Mouse (Mus musculus): ENCODE data around the gene Fndc3b. TPM values are rescaled to one million over a fixed set of nuclear protein-coding genes. Genes with fewer than 3 reads are reported as not detected.
A peak's percentile ranks its signal among the peaks of the same experiment; 100 is the strongest.

Fndc3b gene
- polyA plus RNA-seq, 1 experiment from 2014 or later, result 8.2 TPM

- Histone ChIP-seq H3K4me3 (ENCODE audit: low read depth, low read length) (no peak overlapping the region), H3K27me3 (ENCODE audit: control insufficient read depth, insufficient read depth, low read depth, low read length) (no peaks in the 10 kb centered on the region), H3K9ac (ENCODE audit: low read depth, low read length) (no peak overlapping the region), H3K9me3 (replicated peaks; ENCODE audit: control insufficient read depth, low read length, poor library complexity, severe bottlenecking) (no peaks in the 10 kb centered on the region), H3K27ac (ENCODE audit: low read length) (no peak overlapping the region), H3K36me3 (ENCODE audit: control insufficient read depth, insufficient read depth, low read length) (no peaks in the 10 kb centered on the region), H3K4me2 (ENCODE audit: low read length) (no peak overlapping the region), H3K4me1 (ENCODE audit: control insufficient read depth, insufficient read depth, low read length) (peaks cover 9% of the 10 kb centered on the region)
- WGBS, result 90% methylated on average over 5 of the region's 5 CpGs
- no peak for ATAC-seq
These were observed 99.1 kb downstream of the Fndc3b start for GRCm38 (mm10) chr3:27611986-27612385.

GRCm38 (mm10) chr3:27610547-27610946, 100.6 kb downstream of the Fndc3b start:
- no peaks in the 10 kb centered on the region for H3K36me3 ChIP-seq (ENCODE audit: control insufficient read depth, insufficient read depth, low read length)
- peaks cover 5% of the 10 kb centered on the region for H3K4me1 ChIP-seq (ENCODE audit: control insufficient read depth, insufficient read depth, low read length)
- no peak overlapping the region for H3K4me3 ChIP-seq (ENCODE audit: low read depth, low read length)
- no peak overlapping the region for H3K4me2 ChIP-seq (ENCODE audit: low read length)
- no peak overlapping the region for H3K9ac ChIP-seq (ENCODE audit: low read depth, low read length)
- no peak for ATAC-seq
- H3K27ac ChIP-seq (ENCODE audit: low read length), result no peak overlapping the region
- H3K9me3 ChIP-seq (replicated peaks; ENCODE audit: control insufficient read depth, low read length, poor library complexity, severe bottlenecking), result no peaks in the 10 kb centered on the region
- WGBS, result 89% methylated on average over 4 of the region's 4 CpGs
- no peaks in the 10 kb centered on the region for H3K27me3 ChIP-seq (ENCODE audit: control insufficient read depth, insufficient read depth, low read depth, low read length)

- no peak for ATAC-seq
- 86% methylated on average over 1 of the region's 1 CpGs for WGBS
- Histone ChIP-seq H3K27me3 (ENCODE audit: control insufficient read depth, insufficient read depth, low read depth, low read length) (no peaks in the 10 kb centered on the region), H3K36me3 (ENCODE audit: control insufficient read depth, insufficient read depth, low read length) (no peaks in the 10 kb centered on the region), H3K4me3 (ENCODE audit: low read depth, low read length) (no peak overlapping the region), H3K9me3 (replicated peaks; ENCODE audit: control insufficient read depth, low read length, poor library complexity, severe bottlenecking) (no peaks in the 10 kb centered on the region), H3K9ac (ENCODE audit: low read depth, low read length) (no peak overlapping the region), H3K4me2 (ENCODE audit: low read length) (no peak overlapping the region), H3K27ac (ENCODE audit: low read length) (no peak overlapping the region), H3K4me1 (ENCODE audit: control insufficient read depth, insufficient read depth, low read length) (peaks cover 5% of the 10 kb centered on the region; the same call in 1 of the 2 replicates)
These were observed 101.0 kb downstream of the Fndc3b start for GRCm38 (mm10) chr3:27610089-27610488.

- Histone ChIP-seq H3K4me2 (ENCODE audit: low read length) (no peak overlapping the region), H3K9me3 (replicated peaks; ENCODE audit: control insufficient read depth, low read length, poor library complexity, severe bottlenecking) (no peaks in the 10 kb centered on the region), H3K4me1 (ENCODE audit: control insufficient read depth, insufficient read depth, low read length) (peaks cover 5% of the 10 kb centered on the region; the same call in 1 of the 2 replicates), H3K27ac (ENCODE audit: low read length) (peak overlapping the region; percentile 6; the same call in 1 of the 2 replicates), H3K9ac (ENCODE audit: low read depth, low read length) (no peak overlapping the region), H3K36me3 (ENCODE audit: control insufficient read depth, insufficient read depth, low read length) (no peaks in the 10 kb centered on the region), H3K27me3 (ENCODE audit: control insufficient read depth, insufficient read depth, low read depth, low read length) (no peaks in the 10 kb centered on the region), H3K4me3 (ENCODE audit: low read depth, low read length) (no peak overlapping the region)
- WGBS, result 78% methylated on average over 7 of the region's 7 CpGs
- ATAC-seq, result no peak
These were observed 103.3 kb downstream of the Fndc3b start for GRCm38 (mm10) chr3:27607796-27608151.

- no peak overlapping the region for H3K9ac ChIP-seq (ENCODE audit: low read depth, low read length)
- no peak overlapping the region for H3K4me3 ChIP-seq (ENCODE audit: low read depth, low read length)
- H3K36me3 ChIP-seq (ENCODE audit: control insufficient read depth, insufficient read depth, low read length), result no peaks in the 10 kb centered on the region
- ATAC-seq, result peak; percentile 81
- H3K9me3 ChIP-seq (replicated peaks; ENCODE audit: control insufficient read depth, low read length, poor library complexity, severe bottlenecking), result no peaks in the 10 kb centered on the region
- no peak overlapping the region for H3K4me2 ChIP-seq (ENCODE audit: low read length)
- 64% methylated on average over 9 of the region's 9 CpGs for WGBS
- peak overlapping the region; percentile 6; the same call in 1 of the 2 replicates for H3K27ac ChIP-seq (ENCODE audit: low read length)
- H3K4me1 ChIP-seq (ENCODE audit: control insufficient read depth, insufficient read depth, low read length), result peaks cover 5% of the 10 kb centered on the region; the same call in 1 of the 2 replicates
- no peaks in the 10 kb centered on the region for H3K27me3 ChIP-seq (ENCODE audit: control insufficient read depth, insufficient read depth, low read depth, low read length)
These were observed 103.9 kb downstream of the Fndc3b start for GRCm38 (mm10) chr3:27607081-27607795.

GRCm38 (mm10) chr3:27606626-27607025, 104.5 kb downstream of the Fndc3b start:
- Histone ChIP-seq H3K27me3 (ENCODE audit: control insufficient read depth, insufficient read depth, low read depth, low read length) (no peaks in the 10 kb centered on the region), H3K9me3 (replicated peaks; ENCODE audit: control insufficient read depth, low read length, poor library complexity, severe bottlenecking) (no peaks in the 10 kb centered on the region), H3K4me2 (ENCODE audit: low read length) (no peak overlapping the region), H3K36me3 (ENCODE audit: control insufficient read depth, insufficient read depth, low read length) (no peaks in the 10 kb centered on the region), H3K4me1 (ENCODE audit: control insufficient read depth, insufficient read depth, low read length) (peaks cover 5% of the 10 kb centered on the region; the same call in 1 of the 2 replicates), H3K27ac (ENCODE audit: low read length) (no peak overlapping the region), H3K4me3 (ENCODE audit: low read depth, low read length) (no peak overlapping the region), H3K9ac (ENCODE audit: low read depth, low read length) (no peak overlapping the region)
- no peak for ATAC-seq
- WGBS, result 86% methylated on average over 6 of the region's 6 CpGs

GRCm38 (mm10) chr3:27605613-27606012, 105.5 kb downstream of the Fndc3b start:
- ATAC-seq, result no peak
- WGBS, result 97% methylated on average over 4 of the region's 4 CpGs
- H3K4me2 ChIP-seq (ENCODE audit: low read length), result no peak overlapping the region
- no peak overlapping the region for H3K9ac ChIP-seq (ENCODE audit: low read depth, low read length)
- H3K27ac ChIP-seq (ENCODE audit: low read length), result no peak overlapping the region
- H3K9me3 ChIP-seq (replicated peaks; ENCODE audit: control insufficient read depth, low read length, poor library complexity, severe bottlenecking), result no peaks in the 10 kb centered on the region
- H3K36me3 ChIP-seq (ENCODE audit: control insufficient read depth, insufficient read depth, low read length), result no peaks in the 10 kb centered on the region
- no peak overlapping the region for H3K4me3 ChIP-seq (ENCODE audit: low read depth, low read length)
- peaks cover 2% of the 10 kb centered on the region; the same call in 1 of the 2 replicates for H3K4me1 ChIP-seq (ENCODE audit: control insufficient read depth, insufficient read depth, low read length)
- H3K27me3 ChIP-seq (ENCODE audit: control insufficient read depth, insufficient read depth, low read depth, low read length), result no peaks in the 10 kb centered on the region

- Histone ChIP-seq H3K4me3 (ENCODE audit: low read depth, low read length) (no peak overlapping the region), H3K4me2 (ENCODE audit: low read length) (no peak overlapping the region), H3K27ac (ENCODE audit: low read length) (no peak overlapping the region), H3K36me3 (ENCODE audit: control insufficient read depth, insufficient read depth, low read length) (no peaks in the 10 kb centered on the region), H3K4me1 (ENCODE audit: control insufficient read depth, insufficient read depth, low read length) (peaks cover 7% of the 10 kb centered on the region), H3K9me3 (replicated peaks; ENCODE audit: control insufficient read depth, low read length, poor library complexity, severe bottlenecking) (no peaks in the 10 kb centered on the region), H3K9ac (ENCODE audit: low read depth, low read length) (no peak overlapping the region), H3K27me3 (ENCODE audit: control insufficient read depth, insufficient read depth, low read depth, low read length) (no peaks in the 10 kb centered on the region)
- 93% methylated on average over 3 of the region's 3 CpGs for WGBS
- no peak for ATAC-seq
These were observed 106.0 kb downstream of the Fndc3b start for GRCm38 (mm10) chr3:27605081-27605480.

GRCm38 (mm10) chr3:27604629-27605028, 106.5 kb downstream of the Fndc3b start:
- Histone ChIP-seq H3K27ac (ENCODE audit: low read length) (no peak overlapping the region), H3K4me1 (ENCODE audit: control insufficient read depth, insufficient read depth, low read length) (peaks cover 7% of the 10 kb centered on the region), H3K9ac (ENCODE audit: low read depth, low read length) (no peak overlapping the region), H3K4me3 (ENCODE audit: low read depth, low read length) (no peak overlapping the region), H3K9me3 (replicated peaks; ENCODE audit: control insufficient read depth, low read length, poor library complexity, severe bottlenecking) (no peaks in the 10 kb centered on the region), H3K27me3 (ENCODE audit: control insufficient read depth, insufficient read depth, low read depth, low read length) (no peaks in the 10 kb centered on the region), H3K4me2 (ENCODE audit: low read length) (no peak overlapping the region), H3K36me3 (ENCODE audit: control insufficient read depth, insufficient read depth, low read length) (no peaks in the 10 kb centered on the region)
- ATAC-seq, result no peak
- WGBS, result 80% methylated on average over 4 of the region's 4 CpGs
